Comparison of ENCODE assay signal across 16 mouse cellular contexts in the genomic region with DNA sequence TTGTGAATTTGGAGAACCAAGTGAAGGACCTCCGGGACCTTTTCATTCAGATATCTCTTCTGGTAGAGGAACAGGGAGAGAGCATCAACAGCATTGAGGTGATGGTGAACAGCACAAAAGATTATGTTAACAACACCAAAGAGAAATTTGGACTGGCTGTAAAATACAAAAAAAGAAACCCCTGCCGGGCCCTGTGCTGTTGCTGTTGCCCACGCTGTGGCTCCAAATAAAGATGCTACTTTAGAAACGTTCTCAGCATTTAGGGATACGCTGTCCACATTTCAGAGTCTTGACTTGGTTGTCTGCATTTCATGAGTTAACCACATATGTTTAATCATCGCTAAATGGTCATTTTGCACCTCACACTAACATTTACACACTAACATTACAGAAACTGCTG.
DNase-seq lines count a peak whose midpoint lies in the region; ATAC-seq lines count a peak whose summit lies in the region.
"Had no signal": no experiment of that assay in that cellular context is flagged by ENCODE, and none has a peak within 500 bp of the region (broad histone marks: within the 10 kb centered on the region; RNA-seq: fewer than 3 reads in every experiment).

No protein-coding gene starts in this region.

- DNase-seq in frontal cortex, postnatal 25 days (ENCODE audit: low spot score in 2 of 2): no peak
- DNase-seq: adrenal gland, adult 2 months; adrenal gland, adult 8-10 months; adrenal gland, postnatal 10 days; adrenal gland, postnatal 14 days; adrenal gland, postnatal 25 days; adrenal gland, postnatal 36 days; B cell, adult 2 months; cerebellum, adult 11 months; cerebellum, adult 11-12 months; cerebellum, adult 18-20 months; cerebellum, adult 2 months had no signal

- ATAC-seq in frontal cortex, adult (ENCODE audit: low TSS enrichment): peak; percentile 75
- ATAC-seq: activated CD4-positive, CD25-positive, alpha-beta regulatory T cell, adult 4 months; CD4-positive, CD25-positive, alpha-beta regulatory T cell, adult 4 months; Patski had no signal
